Mouse (Mus musculus): Measurements from ENCODE around the gene Rnf135.
"Not testable (repeated sequence)": the region's sequence is repeated elsewhere in the genome, so short reads cannot be mapped to it uniquely, and the experiment has no call there.

The Rnf135 gene

DNA sequence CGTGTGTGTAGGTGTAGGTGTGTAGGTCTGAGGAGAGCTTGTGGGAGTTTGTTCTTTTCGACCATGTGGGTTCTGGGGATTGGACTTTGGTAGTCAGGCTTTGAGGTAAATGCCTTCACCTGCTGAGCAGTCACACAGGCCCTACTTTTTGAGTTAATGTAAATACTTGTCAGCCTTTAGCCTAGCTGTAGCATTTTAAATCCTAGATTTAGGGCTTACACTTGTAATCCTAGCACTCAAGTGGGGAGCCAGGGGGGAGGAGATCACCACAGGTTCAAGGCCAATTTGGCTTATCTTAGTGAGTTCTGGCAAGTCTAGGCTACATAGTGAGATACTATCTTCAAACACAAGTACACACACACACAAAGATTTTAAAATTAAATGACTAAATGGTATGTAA is 28.6 kb downstream of the Rnf135 start:
- H3K4me1 ChIP-seq (replicated peaks; ENCODE audit: low read depth, low read length): peaks cover 36% of the 10 kb centered on the region
- no peak for TF ChIP-seq CTCF (conservative IDR thresholded peaks at IDR 0.05; ENCODE audit: low read length)
- H3K27me3 ChIP-seq (ENCODE audit: insufficient read depth, low read length): no peaks in the 10 kb centered on the region
- H3K4me3 ChIP-seq (replicated peaks; ENCODE audit: low read length): no peak overlapping the region
- H3K36me3 ChIP-seq (ENCODE audit: insufficient read depth, low read length): peaks cover 48% of the 10 kb centered on the region
- H3K9me3 ChIP-seq (ENCODE audit: low read length): no peaks in the 10 kb centered on the region

DNA sequence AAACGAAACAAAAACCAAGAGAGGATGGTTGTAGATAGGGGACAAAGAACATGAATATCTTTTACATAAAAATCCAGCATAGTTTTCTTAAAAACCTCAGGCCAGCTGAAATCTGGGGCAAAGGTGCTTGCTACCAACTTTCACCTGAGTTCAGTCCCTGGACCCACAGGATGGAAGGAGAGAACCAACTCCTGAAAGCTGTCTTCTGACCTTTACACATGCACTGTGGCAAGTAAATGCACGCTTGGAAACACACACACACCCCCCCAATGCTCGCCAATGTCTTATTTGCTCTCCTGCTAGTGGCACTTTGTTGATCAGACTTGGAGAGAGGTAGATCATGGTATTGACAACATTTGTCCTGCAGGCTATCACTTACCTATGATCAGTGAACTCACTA is 31.6 kb downstream of the Rnf135 start:
- H3K27me3 ChIP-seq (ENCODE audit: insufficient read depth, low read length): no peaks in the 10 kb centered on the region
- H3K4me3 ChIP-seq (replicated peaks; ENCODE audit: low read length): no peak overlapping the region
- no peaks in the 10 kb centered on the region for H3K9me3 ChIP-seq (ENCODE audit: low read length)
- H3K36me3 ChIP-seq (ENCODE audit: insufficient read depth, low read length): peaks cover 59% of the 10 kb centered on the region
- TF ChIP-seq NANOG (IDR thresholded peaks at IDR 0.05; ENCODE audit: borderline replicate concordance, low read length): no peak
- TF ChIP-seq POU5F1 (IDR thresholded peaks at IDR 0.05; ENCODE audit: borderline replicate concordance, low read length): no peak
- no peak for TF ChIP-seq CTCF (conservative IDR thresholded peaks at IDR 0.05; ENCODE audit: low read length)
- peaks cover 27% of the 10 kb centered on the region for H3K4me1 ChIP-seq (replicated peaks; ENCODE audit: low read depth, low read length)

DNA sequence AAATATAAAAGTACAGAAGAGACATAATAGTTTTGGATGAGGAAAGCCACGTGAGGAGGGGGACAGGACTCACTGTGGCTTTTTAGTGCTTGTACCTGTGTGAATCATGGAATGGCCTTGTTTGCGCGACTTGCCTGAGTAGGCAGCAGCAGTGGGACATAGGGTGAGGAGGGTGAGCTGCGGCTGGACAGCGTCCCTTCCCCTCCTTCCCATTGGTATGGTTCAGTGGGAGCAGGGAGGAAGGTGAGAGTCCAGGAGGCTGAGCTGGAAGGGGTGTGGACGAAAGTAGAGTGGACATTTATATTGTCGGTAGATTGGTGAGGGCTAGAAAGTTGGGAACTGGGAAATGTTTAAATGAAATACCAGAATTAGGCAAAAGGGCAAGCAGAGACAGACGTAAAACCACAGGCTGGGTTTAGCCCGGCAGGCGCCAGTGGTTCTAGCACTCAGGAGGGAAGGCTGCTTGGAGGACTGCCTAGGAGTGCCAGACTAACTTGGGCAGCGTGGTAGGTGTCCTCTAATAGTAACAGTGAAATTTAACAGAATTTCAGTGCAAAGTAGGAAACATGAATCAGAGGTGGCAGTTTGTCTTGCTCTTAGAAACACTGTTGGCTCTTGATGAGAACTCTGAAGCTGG is 35.1 kb downstream of the Rnf135 start:
- no peak for TF ChIP-seq NANOG (IDR thresholded peaks at IDR 0.05; ENCODE audit: borderline replicate concordance, low read length)
- TF ChIP-seq POU5F1 (IDR thresholded peaks at IDR 0.05; ENCODE audit: borderline replicate concordance, low read length): no peak
- no peak for TF ChIP-seq CTCF (conservative IDR thresholded peaks at IDR 0.05; ENCODE audit: low read length)
- Histone ChIP-seq H3K4me3 (replicated peaks; ENCODE audit: low read length) (no peak overlapping the region), H3K27me3 (ENCODE audit: insufficient read depth, low read length) (no peaks in the 10 kb centered on the region), H3K4me1 (replicated peaks; ENCODE audit: low read depth, low read length) (peaks cover 9% of the 10 kb centered on the region), H3K9me3 (ENCODE audit: low read length) (no peaks in the 10 kb centered on the region), H3K36me3 (ENCODE audit: insufficient read depth, low read length) (peaks cover 68% of the 10 kb centered on the region)

DNA sequence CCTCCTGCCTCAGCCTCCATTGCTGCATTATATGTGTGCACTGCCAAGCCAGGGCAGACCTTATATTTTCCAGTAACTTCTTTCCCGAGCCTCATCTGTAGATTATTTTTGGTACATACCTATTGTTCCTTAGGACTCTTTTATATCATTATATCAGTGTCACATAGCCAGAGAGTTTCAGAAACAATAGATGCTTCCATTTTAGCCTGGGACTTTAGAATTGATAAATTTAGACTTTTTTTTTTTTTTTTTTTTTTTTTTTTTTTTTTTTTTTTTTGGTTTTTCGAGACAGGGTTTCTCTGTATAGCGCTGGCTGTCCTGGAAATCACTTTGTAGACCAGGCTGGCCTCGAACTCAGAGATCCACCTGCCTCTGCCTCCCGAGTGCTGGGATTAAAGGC is 46.4 kb downstream of the Rnf135 start:
- H3K27me3 ChIP-seq (ENCODE audit: insufficient read depth, low read length); H3K9me3 ChIP-seq (ENCODE audit: low read length); H3K4me3 ChIP-seq (replicated peaks; ENCODE audit: low read length); H3K4me1 ChIP-seq (replicated peaks; ENCODE audit: low read depth, low read length): not testable (repeated sequence)
- H3K36me3 ChIP-seq (ENCODE audit: insufficient read depth, low read length): peaks cover 75% of the 10 kb centered on the region

DNA sequence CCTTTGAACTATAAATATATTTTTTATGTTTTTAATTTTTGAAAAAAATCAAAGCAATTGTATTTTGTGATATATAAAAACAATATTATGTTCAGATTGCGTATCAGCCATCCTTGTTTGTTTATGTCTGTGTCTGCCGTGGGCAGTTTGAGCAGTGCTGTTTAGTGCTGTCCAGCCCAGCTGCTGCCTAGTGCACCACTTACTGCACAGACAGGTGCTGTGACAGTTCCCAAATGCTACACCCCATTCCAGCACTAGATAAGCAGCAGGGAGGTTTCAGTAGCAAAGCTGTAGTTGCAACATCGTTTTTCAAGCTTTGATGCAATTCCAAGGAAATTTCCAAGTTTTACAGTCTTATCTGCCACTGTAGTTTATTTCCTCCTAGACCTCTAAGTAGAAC is 53.6 kb downstream of the Rnf135 start:
- Histone ChIP-seq H3K4me1 (replicated peaks; ENCODE audit: low read depth, low read length) (peaks cover 4% of the 10 kb centered on the region; the same call in 1 of the 2 replicates), H3K27me3 (ENCODE audit: insufficient read depth, low read length) (no peaks in the 10 kb centered on the region), H3K36me3 (ENCODE audit: insufficient read depth, low read length) (peaks cover 66% of the 10 kb centered on the region), H3K4me3 (replicated peaks; ENCODE audit: low read length) (no peak overlapping the region), H3K9me3 (ENCODE audit: low read length) (no peaks in the 10 kb centered on the region)
- TF ChIP-seq POU5F1 (IDR thresholded peaks at IDR 0.05; ENCODE audit: borderline replicate concordance, low read length): no peak
- TF ChIP-seq NANOG (IDR thresholded peaks at IDR 0.05; ENCODE audit: borderline replicate concordance, low read length): no peak
- no peak for TF ChIP-seq CTCF (conservative IDR thresholded peaks at IDR 0.05; ENCODE audit: low read length)

DNA sequence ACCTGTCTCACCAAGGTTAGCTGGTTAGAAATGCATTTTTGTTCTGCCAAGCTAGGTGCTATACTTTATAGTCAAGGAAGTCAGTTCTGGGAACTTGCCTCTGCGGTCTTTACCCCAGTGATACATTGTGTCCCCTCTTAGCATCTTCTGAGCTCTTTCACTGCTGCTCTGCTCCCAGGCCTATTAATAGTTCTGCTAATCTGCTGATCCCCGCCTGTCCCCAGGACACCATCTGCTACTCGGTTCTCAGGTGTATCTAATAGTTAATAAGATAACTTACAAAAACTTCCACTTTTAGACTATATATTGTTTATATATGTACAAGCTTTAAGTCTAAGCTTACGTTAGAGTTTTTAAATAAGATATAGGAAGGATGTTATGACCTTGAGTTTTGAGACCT is 54.7 kb downstream of the Rnf135 start:
- H3K27me3 ChIP-seq (ENCODE audit: insufficient read depth, low read length): no peaks in the 10 kb centered on the region
- TF ChIP-seq POU5F1 (IDR thresholded peaks at IDR 0.05; ENCODE audit: borderline replicate concordance, low read length) (no peak), CTCF (conservative IDR thresholded peaks at IDR 0.05; ENCODE audit: low read length) (no peak), NANOG (IDR thresholded peaks at IDR 0.05; ENCODE audit: borderline replicate concordance, low read length) (no peak)

DNA sequence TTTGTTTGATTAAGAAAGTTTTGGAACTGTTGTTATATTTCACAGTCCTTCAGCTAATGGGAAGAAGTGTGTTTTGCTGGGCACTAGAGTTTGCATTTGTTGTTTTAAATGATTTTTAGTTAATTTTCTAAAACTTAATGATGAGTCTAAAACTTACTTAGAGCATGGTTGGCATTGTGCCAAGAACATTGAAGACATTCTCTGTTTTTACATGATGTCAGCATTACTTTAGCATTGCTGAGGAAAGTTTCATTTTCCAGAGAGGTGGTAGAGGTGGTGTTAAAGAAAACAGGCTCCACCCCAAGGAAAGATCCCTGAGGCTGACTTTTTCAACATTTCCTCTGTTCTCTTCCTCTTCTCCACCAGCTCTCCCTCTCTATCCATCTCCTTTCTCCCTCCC is 63.4 kb downstream of the Rnf135 start:
- Histone ChIP-seq H3K4me3 (replicated peaks; ENCODE audit: low read length) (no peak overlapping the region), H3K9me3 (ENCODE audit: low read length) (no peaks in the 10 kb centered on the region)

More for the DNA sequence above, 54.7 kb downstream of the Rnf135 start:
- Histone ChIP-seq H3K9me3 (ENCODE audit: low read length) (no peaks in the 10 kb centered on the region), H3K4me1 (replicated peaks; ENCODE audit: low read depth, low read length) (peaks cover 4% of the 10 kb centered on the region; the same call in 1 of the 2 replicates), H3K36me3 (ENCODE audit: insufficient read depth, low read length) (peaks cover 66% of the 10 kb centered on the region), H3K4me3 (replicated peaks; ENCODE audit: low read length) (no peak overlapping the region)

DNA sequence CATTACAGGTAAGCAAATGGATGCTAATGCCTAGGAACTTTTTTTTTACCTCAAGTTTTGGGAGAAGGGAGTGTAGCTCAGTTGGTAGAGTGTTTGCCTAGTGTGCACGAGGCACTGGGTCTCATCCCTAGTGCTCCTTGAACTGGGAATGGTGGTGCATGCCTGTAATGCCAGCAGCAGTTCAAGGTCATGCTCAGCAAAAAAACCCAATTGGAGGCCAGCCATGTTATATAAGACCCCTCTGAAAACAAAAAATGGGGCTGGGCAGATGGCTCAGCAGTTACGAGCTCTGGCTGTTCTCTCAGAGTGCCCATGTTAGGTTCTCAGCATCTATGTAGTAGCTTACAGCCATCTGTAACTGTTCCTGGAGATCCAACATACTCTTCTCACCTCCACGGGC is 64.9 kb downstream of the Rnf135 start:
- Histone ChIP-seq H3K4me3 (replicated peaks; ENCODE audit: low read length) (no peak overlapping the region), H3K9me3 (ENCODE audit: low read length) (no peaks in the 10 kb centered on the region)
- TF ChIP-seq NANOG (IDR thresholded peaks at IDR 0.05; ENCODE audit: borderline replicate concordance, low read length) (no peak), POU5F1 (IDR thresholded peaks at IDR 0.05; ENCODE audit: borderline replicate concordance, low read length) (no peak), CTCF (conservative IDR thresholded peaks at IDR 0.05; ENCODE audit: low read length) (no peak)

More for the DNA sequence above, 63.4 kb downstream of the Rnf135 start:
- TF ChIP-seq POU5F1 (IDR thresholded peaks at IDR 0.05; ENCODE audit: borderline replicate concordance, low read length): no peak
- Histone ChIP-seq H3K4me1 (replicated peaks; ENCODE audit: low read depth, low read length) (no peaks in the 10 kb centered on the region), H3K36me3 (ENCODE audit: insufficient read depth, low read length) (peaks cover 96% of the 10 kb centered on the region), H3K27me3 (ENCODE audit: insufficient read depth, low read length) (no peaks in the 10 kb centered on the region)

More for the DNA sequence above, 64.9 kb downstream of the Rnf135 start:
- H3K27me3 ChIP-seq (ENCODE audit: insufficient read depth, low read length): no peaks in the 10 kb centered on the region
- H3K4me1 ChIP-seq (replicated peaks; ENCODE audit: low read depth, low read length): no peaks in the 10 kb centered on the region
- peaks cover 85% of the 10 kb centered on the region for H3K36me3 ChIP-seq (ENCODE audit: insufficient read depth, low read length)

All from E14TG2a.4 (cell line).